Mouse (Mus musculus): Measurements from ENCODE around the gene Rdh1. TPM values are rescaled to one million over a fixed set of nuclear protein-coding genes. Genes with fewer than 3 reads are reported as not detected.
A peak's percentile ranks its signal among the peaks of the same experiment; 100 is the strongest.
"Not testable (repeated sequence)": the region's sequence is repeated elsewhere in the genome, so short reads cannot be mapped to it uniquely, and the experiment has no call there.

The Rdh1 gene
- polyA plus RNA-seq, 1 experiment from 2014 or later, result 0.17 TPM

DNA sequence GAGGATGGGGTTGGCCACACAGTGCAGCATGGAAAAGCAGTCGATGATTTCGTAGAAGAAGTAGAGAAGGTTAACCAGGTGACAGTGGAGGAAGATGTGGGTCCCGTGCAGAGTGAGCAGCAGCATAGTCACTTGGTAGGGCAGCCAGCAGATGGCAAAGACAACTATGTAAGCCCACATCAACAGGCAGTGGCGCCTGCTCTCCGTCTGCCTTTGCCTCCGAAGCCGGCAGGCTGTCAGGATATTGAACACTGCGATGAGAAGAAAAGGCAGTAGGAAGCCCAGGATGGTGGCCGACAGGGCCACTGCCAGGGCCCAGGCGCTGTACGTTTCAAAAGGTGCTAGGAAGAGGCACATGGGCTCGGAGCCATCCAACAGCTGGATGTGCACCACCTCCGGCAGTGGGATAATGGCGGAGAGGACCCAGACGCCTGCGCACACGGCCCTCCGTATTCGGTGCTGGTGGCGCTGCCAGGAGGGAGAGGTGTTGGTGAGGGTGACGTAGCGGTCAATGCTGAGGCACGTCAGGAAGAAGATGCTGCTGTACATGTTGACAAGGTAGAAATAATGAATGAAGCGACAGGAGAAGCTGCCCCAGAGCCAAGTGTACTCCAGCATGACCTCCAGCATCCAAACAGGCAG, 9.3 kb upstream of the Rdh1 start:
- Histone ChIP-seq H3K4me3 (replicated peaks) (peak overlapping the region; percentile 27), H3K36me3 (peaks cover 24% of the 10 kb centered on the region), H3K4me2 (peak overlapping the region; percentile 28), H3K27ac (peak overlapping the region; percentile 69), H3K9me3 (replicated peaks) (no peaks in the 10 kb centered on the region), H3K4me1 (replicated peaks) (peaks cover 51% of the 10 kb centered on the region), H3K27me3 (no peaks in the 10 kb centered on the region), H3K9ac (peak overlapping the region; percentile 4)
- 55% methylated on average over 24 of the region's 24 CpGs for WGBS (ENCODE audit: insufficient replicate concordance)
- ATAC-seq (ENCODE audit: low read depth) (no peak), DNase-seq (no peak)

DNA sequence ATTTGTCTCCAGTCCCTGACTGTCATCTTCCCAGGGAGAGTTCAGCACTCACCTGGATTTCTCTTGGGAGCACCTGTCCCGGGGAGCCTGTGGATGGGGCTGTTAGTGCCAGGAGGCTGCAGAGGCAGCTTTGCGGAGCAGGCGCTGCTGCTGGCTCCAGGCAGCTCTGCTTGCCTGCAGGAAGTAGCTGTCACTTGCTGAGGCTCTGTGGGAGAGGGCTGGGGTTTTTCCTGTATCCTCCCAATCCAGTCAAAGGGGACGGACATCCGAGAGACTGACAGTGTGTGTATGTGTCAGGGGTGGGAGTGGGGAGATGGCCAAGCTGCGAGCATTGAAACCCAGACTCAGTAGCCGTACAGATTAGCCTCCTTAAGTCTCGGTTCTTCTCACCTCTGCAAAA, 8.0 kb upstream of the Rdh1 start, which contains the start of gene Gpr182:
TSS of gene Gpr182 (minus strand) at position 185 of the 400 bp plus-strand sequence.
- Histone ChIP-seq H3K9ac (peak within 1 kb of the TSS; percentile 4; the same call in 1 of the 2 replicates), H3K9me3 (replicated peaks) (no peaks in the 10 kb centered on the region), H3K36me3 (peaks cover 15% of the 10 kb centered on the region), H3K27me3 (no peaks in the 10 kb centered on the region), H3K4me3 (replicated peaks) (peak within 1 kb of the TSS; percentile 27), H3K4me2 (peak within 1 kb of the TSS; percentile 28), H3K4me1 (replicated peaks) (peaks cover 56% of the 10 kb centered on the region), H3K27ac (peak within 1 kb of the TSS; percentile 50)
- ATAC-seq (ENCODE audit: low read depth), result peak; percentile 34
- DNase-seq, result no peak
- WGBS (ENCODE audit: insufficient replicate concordance), result 29% methylated on average over 8 of the region's 8 CpGs

DNA sequence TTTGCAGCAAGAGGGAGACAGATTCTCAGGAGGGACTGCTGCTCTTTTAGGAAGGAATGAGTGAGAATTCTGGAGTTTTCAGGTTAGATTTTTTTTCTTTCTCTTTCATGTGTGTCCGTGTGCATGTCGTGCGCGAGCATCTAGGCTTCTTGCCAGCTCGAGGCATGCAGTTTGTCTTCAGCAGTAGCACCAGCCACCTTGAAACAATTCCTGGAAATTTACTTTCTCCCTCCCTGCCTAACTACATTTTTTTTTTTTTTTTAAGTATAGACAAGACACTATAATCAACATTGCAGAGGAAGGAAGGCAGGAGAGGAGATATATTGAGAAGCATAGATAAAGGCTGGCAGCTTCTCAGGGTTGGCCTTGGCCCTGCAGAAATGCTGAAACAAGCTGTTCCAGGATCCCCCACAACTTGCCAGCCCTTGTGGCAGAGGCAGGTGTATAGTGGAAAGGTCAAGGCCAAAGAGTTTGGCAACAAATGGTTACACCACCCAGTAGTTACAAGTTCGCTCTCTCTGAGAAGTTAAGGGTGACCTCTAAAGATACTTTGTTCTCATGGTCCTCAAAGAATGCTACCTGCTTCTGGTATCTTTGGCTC, 4.9 kb upstream of the Rdh1 start:
- Histone ChIP-seq H3K27ac (no peak overlapping the region; the same call in 1 of the 2 replicates), H3K4me2 (no peak overlapping the region), H3K36me3 (no peaks in the 10 kb centered on the region), H3K9me3 (replicated peaks) (0 out of 2 replicates have a peak, but pooled peaks cover 4% of the 10 kb centered on the region), H3K9ac (no peak overlapping the region), H3K4me3 (replicated peaks) (no peak overlapping the region), H3K27me3 (no peaks in the 10 kb centered on the region), H3K4me1 (replicated peaks) (peaks cover 52% of the 10 kb centered on the region)
- DNase-seq (no peak), ATAC-seq (ENCODE audit: low read depth) (no peak)
- WGBS (ENCODE audit: insufficient replicate concordance), result 41% methylated on average over 6 of the region's 6 CpGs

GRCm38 (mm10) chr10:127755246-127755645, 4.3 kb upstream of the Rdh1 start:
- Histone ChIP-seq H3K9ac (no peak overlapping the region), H3K4me2 (no peak overlapping the region), H3K9me3 (replicated peaks) (0 out of 2 replicates have a peak, but pooled peaks cover 4% of the 10 kb centered on the region), H3K4me1 (replicated peaks) (peaks cover 49% of the 10 kb centered on the region), H3K27me3 (no peaks in the 10 kb centered on the region), H3K4me3 (replicated peaks) (no peak overlapping the region), H3K36me3 (no peaks in the 10 kb centered on the region), H3K27ac (no peak overlapping the region)
- ATAC-seq (ENCODE audit: low read depth), result no peak
- 36% methylated on average over 3 of the region's 3 CpGs for WGBS (ENCODE audit: insufficient replicate concordance)
- no peak for DNase-seq

GRCm38 (mm10) chr10:127755770-127756468, 3.6 kb upstream of the Rdh1 start:
- 14% methylated on average over 18 of the region's 18 CpGs for WGBS (ENCODE audit: insufficient replicate concordance)

GRCm38 (mm10) chr10:127762926-127763325, 3.4 kb downstream of the Rdh1 start:
- not testable (repeated sequence) for H3K27me3 ChIP-seq; H3K4me2 ChIP-seq; ATAC-seq (ENCODE audit: low read depth); H3K9me3 ChIP-seq (replicated peaks); H3K27ac ChIP-seq; DNase-seq; H3K36me3 ChIP-seq; H3K9ac ChIP-seq; H3K4me3 ChIP-seq (replicated peaks)
- peaks cover 16% of the 10 kb centered on the region for H3K4me1 ChIP-seq (replicated peaks)
- 63% methylated on average over 10 of the region's 10 CpGs for WGBS (ENCODE audit: insufficient replicate concordance)

More at GRCm38 (mm10) chr10:127755770-127756468, 3.6 kb upstream of the Rdh1 start:
- Histone ChIP-seq H3K27ac (no peak overlapping the region; the same call in 1 of the 2 replicates), H3K36me3 (no peaks in the 10 kb centered on the region), H3K27me3 (no peaks in the 10 kb centered on the region), H3K9ac (no peak overlapping the region), H3K4me2 (peak overlapping the region; percentile 54), H3K4me1 (replicated peaks) (peaks cover 47% of the 10 kb centered on the region), H3K9me3 (replicated peaks) (0 out of 2 replicates have a peak, but pooled peaks cover 4% of the 10 kb centered on the region), H3K4me3 (replicated peaks) (peak overlapping the region; percentile 29)
- ATAC-seq (ENCODE audit: low read depth) (no peak), DNase-seq (no peak)

- no peak overlapping the region for H3K4me3 ChIP-seq (replicated peaks)
- peak overlapping the region; percentile 69 for H3K27ac ChIP-seq
- DNase-seq (no peak), ATAC-seq (ENCODE audit: low read depth) (peak; percentile 76)
- H3K9ac ChIP-seq, result no peak overlapping the region
- no peak overlapping the region for H3K4me2 ChIP-seq
- no peaks in the 10 kb centered on the region for H3K9me3 ChIP-seq (replicated peaks)
- no peaks in the 10 kb centered on the region for H3K36me3 ChIP-seq
- H3K4me1 ChIP-seq (replicated peaks), result peaks cover 10% of the 10 kb centered on the region
- H3K27me3 ChIP-seq, result no peaks in the 10 kb centered on the region
- 56% methylated on average over 12 of the region's 12 CpGs for WGBS (ENCODE audit: insufficient replicate concordance)
Observed at GRCm38 (mm10) chr10:127763914-127764680, 4.6 kb downstream of the Rdh1 start.

DNA sequence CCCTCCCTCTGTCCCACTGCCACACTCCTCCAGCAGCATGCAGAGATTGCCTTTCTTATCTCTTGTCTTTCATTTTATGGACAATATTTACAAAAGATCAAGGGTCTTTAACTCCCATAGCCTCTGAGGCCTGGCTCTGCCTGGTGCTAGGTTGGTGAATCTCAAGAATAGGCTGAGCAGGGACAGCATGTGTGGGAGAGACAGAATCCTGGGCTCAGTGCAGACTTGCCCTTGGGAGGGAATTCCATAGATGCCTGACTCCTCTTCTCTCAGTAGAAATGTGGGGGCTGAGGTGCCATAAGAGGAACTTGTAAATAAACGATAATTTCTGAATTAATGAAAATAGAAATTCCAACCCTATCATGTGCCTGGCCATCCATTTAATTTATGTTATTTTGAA, 7.0 kb downstream of the Rdh1 start:
- no peak for ATAC-seq (ENCODE audit: low read depth)
- H3K9ac ChIP-seq, result no peak overlapping the region
- no peak overlapping the region for H3K27ac ChIP-seq
- H3K36me3 ChIP-seq, result no peaks in the 10 kb centered on the region
- 69% methylated on average over 1 of the region's 1 CpGs for whole genome bisulfite sequencing (ENCODE audit: insufficient replicate concordance)
- H3K9me3 ChIP-seq (replicated peaks), result no peaks in the 10 kb centered on the region
- no peak overlapping the region for H3K4me3 ChIP-seq (replicated peaks)
- H3K27me3 ChIP-seq, result no peaks in the 10 kb centered on the region
- H3K4me2 ChIP-seq, result no peak overlapping the region
- DNase-seq, result no peak
- H3K4me1 ChIP-seq (replicated peaks), result peaks cover 4% of the 10 kb centered on the region; the same call in 1 of the 2 replicates

DNA sequence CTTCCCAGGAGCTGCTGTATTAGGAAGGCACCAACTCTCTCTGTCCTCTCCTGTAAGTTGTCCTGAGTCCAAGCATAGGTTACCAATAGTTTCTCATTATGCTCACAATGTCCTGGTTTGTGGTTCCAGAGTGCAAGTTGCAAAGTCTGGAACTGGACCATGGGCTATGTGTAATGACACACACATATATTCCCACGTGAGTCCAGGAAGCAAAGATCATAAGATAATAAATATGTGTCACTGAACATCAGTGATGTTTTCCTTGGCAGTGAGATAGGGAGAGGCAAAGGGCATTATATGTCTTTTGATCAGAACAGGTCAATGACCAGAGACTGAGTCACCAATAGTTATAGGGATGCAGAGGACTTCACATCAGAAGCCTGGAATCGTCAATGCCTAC, 16.5 kb downstream of the Rdh1 start, which contains the start of gene Rdh9:
TSS of gene Rdh9 (plus strand) at position 376 of the 400 bp plus-strand sequence.
- no peak within 1 kb of the TSS for H3K4me3 ChIP-seq (replicated peaks)
- no peaks in the 10 kb centered on the region for H3K9me3 ChIP-seq (replicated peaks)
- no peak within 1 kb of the TSS for H3K9ac ChIP-seq
- H3K27me3 ChIP-seq, result no peaks in the 10 kb centered on the region
- ATAC-seq (ENCODE audit: low read depth) (no peak), DNase-seq (no peak)
- no peak within 1 kb of the TSS for H3K27ac ChIP-seq
- H3K4me2 ChIP-seq, result no peak within 1 kb of the TSS
- 46% methylated on average over 2 of the region's 2 CpGs for WGBS (ENCODE audit: insufficient replicate concordance)
- H3K4me1 ChIP-seq (replicated peaks), result no peaks in the 10 kb centered on the region
- no peaks in the 10 kb centered on the region for H3K36me3 ChIP-seq

- H3K9me3 ChIP-seq (replicated peaks); ATAC-seq (ENCODE audit: low read depth); H3K27me3 ChIP-seq; H3K4me3 ChIP-seq (replicated peaks); H3K36me3 ChIP-seq; H3K4me1 ChIP-seq (replicated peaks); DNase-seq; H3K4me2 ChIP-seq; H3K27ac ChIP-seq; H3K9ac ChIP-seq: not testable (repeated sequence)
- WGBS (ENCODE audit: insufficient replicate concordance), result 84% methylated on average over 17 of the region's 17 CpGs
Observed at GRCm38 (mm10) chr10:127782321-127782720, 22.8 kb downstream of the Rdh1 start.

DNA sequence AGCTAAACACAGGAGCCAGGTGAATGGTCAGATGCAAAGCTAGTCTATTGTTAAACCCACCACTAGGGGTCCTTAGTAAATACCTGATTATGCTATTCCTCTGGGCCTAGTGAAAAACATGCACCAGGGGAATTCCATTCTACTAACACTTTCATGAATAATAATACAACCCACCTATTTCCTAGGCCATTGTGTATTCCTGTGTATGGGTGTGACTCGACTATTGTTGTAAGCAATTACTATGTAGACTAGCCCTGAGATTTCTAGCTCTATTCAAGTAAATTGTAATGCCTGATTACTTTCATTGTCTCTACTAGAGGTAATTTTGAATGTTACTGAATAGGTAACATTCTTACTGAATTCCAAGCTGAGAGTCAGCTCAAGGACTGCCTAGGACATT, 25.9 kb downstream of the Rdh1 start:
- WGBS (ENCODE audit: insufficient replicate concordance), result 59% methylated on average over 1 of the region's 1 CpGs
- not testable (repeated sequence) for H3K27ac ChIP-seq; H3K4me1 ChIP-seq (replicated peaks); H3K9ac ChIP-seq; H3K4me2 ChIP-seq; DNase-seq; H3K4me3 ChIP-seq (replicated peaks); H3K9me3 ChIP-seq (replicated peaks); ATAC-seq (ENCODE audit: low read depth); H3K27me3 ChIP-seq; H3K36me3 ChIP-seq
